Mouse (Mus musculus) mouse embryonic stem cell (cell line): ENCODE results near the gene Ino80d.

Experiments
- in situ Hi-C, 2 experiments: fragments of 300-500 bp; cut with MboI; formaldehyde crosslinking; loops; 1 replicate in 1 of 2; 3 replicates in 1 of 2; pipeline ENCODE4 v1.14.3; 2019 to 2020; ENCODE audit warnings: low sequenced_read_pairs in 2 of 2, low pct_unique_long_range_greater_than_20kb in 1 of 2, mixed read lengths in 1 of 2; ENCODE audit not compliant: unreplicated experiment in 1 of 2

Ino80d gene

DNA sequence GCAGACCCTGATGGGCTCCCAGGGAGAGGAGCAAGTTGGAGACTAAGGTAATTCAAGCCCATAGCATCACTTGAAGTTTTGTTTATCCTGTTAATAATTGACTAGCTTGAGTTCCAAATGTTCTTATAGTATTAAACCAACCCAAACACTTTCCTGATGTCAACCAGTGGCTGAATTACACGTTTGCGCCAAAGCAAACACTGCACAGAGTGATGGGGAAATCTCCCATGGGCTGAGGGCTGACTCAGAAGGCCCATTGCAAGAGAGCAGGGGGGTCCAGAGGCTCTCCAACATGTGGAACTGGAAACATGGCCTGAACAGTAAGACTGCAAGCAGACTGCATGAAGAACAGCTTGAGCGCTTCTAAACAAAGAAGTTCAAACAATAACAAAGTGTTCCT lies 81.5 kb downstream of the Ino80d start:
- in situ Hi-C loops = no loop called here

DNA sequence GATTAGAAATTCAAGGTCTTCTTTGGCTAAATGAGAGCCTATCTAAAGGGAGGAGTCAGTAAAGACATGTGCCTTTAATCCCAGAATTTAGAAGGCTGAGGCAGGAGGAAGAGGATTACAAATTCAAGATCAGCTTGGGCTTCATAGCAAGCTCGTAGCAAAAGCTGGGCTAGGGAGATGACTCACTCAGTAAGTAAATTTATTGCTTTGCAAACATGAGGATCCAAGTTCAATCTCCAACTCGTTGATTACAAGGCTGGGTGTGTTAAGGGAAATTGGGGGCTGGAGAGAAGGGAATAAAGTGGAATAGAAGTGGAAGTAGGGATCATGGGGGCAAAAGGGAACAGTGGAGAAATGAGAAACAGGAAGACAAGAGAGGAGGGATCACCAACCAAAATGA lies 94.6 kb downstream of the Ino80d start:
- in situ Hi-C loops = no loop called here

DNA sequence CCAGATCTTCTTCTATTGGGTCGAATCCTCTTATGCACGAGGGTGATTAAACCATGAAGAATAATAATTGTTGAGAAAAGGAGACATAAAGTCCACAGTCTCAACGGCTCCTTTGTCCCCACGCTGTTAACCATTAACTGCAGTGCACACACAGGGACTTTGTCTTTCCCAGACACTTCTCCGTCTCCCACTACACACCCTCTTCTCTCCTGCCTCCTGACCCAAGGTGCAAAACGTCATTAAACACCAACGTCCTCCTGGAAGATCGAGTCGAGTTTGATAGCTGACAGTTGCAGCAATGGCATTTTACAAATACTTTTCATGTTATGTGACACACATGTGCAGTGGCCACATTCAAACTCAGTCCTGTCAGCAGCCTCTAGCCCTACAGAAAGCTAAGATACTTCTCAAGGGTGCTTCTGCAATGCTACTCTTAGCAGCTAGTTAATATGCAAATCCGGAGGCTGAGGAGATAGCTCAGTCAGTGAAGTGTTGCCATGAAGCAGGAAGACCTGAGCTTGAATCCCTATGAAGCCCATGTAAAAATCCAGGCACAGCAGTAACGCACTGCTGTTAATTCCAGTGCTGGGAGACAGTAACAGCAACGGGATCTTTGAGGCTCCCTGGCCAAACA lies 109.3 kb downstream of the Ino80d start:
- in situ Hi-C loops = no loop called here

DNA sequence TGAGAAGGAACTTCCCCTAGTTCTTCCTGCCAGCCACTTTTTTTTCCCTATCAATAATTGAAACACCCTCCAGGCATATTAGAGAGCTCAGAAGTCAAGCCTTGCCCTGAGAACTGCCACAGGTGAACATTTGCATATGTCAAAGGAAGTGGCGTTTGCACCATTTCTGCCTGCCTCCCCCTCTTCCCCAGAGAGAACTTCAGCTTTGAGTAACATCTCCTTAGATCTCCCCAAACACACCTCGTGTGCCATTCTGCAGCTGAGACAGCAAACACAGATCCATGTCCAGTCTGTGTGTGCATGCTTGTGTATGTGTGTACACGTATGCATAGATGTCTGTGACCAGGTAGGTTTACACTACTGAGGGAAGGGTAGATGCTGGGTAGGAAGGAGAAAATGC lies 112.6 kb downstream of the Ino80d start:
- in situ Hi-C loops = no loop called here

DNA sequence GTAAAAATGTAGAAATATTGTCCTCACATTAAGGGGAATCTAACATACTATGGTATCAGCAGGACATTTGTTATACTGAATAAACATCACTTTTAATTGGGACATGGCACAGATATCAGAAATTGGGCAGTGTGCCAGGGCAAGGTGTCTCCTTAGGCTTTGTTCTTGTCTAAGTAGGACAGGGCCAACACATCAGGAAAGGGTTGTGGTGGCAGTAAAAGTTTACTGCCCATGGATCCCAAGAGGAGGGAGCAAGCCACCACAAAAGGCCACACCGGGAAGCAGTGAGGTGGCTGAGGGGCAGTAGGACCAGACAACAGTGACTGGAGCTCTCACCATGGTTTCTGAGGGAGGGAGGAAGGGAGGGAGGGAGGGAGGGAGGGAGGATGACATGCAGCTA lies 121.1 kb downstream of the Ino80d start:
- in situ Hi-C loops = no loop called here

DNA sequence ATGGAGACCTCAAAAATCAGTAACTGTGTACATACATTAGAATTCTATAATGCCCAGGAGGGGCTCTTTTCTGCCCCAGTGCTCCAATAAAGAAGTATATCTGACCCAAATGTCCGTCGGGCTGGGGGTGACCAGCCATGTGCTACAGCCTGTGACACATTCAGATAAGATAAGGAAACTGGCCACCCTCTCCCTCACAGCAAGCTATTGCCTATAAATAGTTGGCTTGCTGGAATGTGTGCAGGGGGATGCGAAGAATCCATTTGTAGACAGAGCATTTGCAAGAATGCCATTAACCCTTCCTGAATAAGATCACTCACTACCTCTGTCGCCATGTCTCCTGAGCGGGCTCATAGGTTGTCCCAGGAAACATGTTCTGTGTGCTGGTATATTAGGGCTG lies 121.8 kb downstream of the Ino80d start:
- in situ Hi-C loops = no loop called here

DNA sequence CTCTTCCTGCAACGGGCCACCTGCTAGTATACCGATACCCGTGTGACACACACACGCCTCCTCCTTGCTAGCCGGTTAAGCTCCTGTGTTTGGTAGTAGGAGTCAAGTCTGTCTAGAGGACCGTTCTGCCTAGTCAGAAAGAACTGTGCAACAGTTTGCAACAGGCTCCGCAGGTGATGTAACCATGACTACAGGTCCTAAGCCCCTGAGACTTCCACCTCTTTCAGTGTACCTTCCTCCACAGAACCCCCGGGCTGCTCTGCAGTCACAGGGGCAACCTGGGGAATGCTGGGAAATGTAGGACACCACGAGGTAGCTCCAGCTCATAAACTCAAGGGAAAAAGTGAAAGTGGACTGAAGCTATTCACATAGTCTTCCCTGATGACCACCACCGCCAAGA lies 123.4 kb downstream of the Ino80d start:
- in situ Hi-C loops = no loop called here

DNA sequence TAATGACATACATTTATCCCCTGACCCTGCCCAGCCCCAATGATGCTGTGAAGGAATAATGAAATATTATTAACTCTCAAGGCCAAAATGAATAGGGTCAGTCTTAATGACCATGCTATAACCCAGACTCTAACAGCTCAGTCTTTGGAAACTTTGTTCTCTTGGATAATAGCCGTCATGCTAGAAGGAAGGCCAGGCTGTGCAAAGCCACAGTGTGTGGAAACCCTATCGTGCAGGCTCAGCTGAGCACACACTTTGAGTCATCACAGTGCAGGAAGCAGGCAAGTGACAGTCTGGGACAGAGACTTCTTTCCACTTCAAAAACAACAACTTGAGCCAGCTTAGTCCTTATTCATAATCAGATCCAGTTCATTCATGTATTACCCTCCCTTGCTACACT lies 126.9 kb downstream of the Ino80d start:
- in situ Hi-C loops = no loop called here

DNA sequence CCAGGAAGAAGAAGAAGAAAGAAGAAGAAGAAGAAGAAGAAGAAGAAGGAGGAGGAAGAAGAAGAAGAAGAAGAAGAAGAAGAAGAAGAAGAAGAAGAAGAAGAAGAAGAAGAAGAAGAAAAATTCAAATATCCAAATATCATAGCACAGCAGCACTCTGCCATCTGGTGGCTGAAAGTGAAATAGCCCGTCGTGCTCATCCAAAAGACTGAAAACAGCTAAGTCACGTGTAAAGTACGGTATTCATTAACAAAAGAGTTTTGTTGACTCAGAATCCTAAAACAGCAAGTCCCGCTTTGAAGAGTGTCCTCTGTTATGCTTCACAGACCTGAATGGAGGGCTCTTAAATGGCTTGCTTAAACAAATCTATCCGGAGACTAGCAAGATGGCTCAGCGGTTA lies 128.2 kb downstream of the Ino80d start:
- in situ Hi-C loops = no loop called here

DNA sequence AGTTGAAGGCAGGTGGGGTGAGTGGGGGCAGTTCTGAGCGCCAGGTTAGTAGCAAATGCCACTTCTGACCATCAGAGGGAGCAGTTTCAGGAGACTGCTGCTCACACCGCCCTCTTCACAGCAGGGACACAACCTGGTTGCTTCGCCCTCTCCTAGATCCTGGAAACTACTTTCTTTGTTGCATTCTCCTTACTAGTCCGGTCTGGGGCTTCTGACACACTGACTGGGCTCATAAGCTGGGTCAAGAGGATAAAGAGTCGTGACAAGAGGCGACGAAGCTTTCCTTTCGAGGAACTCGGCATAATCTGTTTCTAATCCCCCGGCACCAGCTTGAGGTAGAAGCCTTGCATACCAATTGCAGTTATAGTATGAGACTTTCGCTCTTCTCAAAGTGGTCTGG lies 129.9 kb downstream of the Ino80d start:
- in situ Hi-C loops = no loop called here

DNA sequence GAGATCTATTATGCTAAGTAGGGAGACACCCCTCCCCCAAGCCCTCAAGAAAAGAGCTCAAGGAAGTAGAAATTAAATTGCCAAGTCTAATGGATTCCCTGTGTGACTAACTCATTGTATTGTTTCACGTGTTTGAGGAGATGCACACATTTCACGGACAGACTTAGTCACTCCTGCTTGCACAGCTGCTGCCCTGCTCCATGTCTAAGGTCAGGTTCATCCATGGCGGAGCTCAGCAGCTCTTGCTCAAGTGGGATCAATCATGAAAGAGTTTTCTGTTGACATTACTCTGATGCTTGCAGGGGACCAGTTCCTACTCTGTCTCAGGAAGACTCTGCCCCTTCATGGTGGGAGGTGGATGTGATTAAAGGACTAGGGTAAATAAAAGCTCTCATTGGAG lies 137.7 kb downstream of the Ino80d start:
- in situ Hi-C loops = no loop called here

DNA sequence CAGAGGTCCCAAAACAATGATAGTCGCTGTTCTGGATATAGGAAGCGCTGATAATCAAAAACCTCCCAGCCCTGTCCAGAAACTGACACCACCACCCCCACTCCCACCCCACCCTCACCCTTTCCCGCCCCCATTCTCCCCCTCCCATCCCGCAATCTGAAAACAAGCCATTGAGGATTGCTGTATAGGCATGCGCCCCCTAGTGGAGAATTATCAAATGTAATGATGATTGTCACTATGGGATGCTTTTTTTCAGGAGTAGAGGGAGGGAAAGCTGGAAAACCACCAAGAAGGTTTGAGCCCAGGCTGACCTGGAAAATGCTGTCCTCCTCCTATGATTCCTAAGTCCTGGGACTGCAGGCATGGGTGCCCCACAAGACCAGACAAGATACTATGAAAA lies 147.6 kb downstream of the Ino80d start:
- in situ Hi-C loops = no loop called here

DNA sequence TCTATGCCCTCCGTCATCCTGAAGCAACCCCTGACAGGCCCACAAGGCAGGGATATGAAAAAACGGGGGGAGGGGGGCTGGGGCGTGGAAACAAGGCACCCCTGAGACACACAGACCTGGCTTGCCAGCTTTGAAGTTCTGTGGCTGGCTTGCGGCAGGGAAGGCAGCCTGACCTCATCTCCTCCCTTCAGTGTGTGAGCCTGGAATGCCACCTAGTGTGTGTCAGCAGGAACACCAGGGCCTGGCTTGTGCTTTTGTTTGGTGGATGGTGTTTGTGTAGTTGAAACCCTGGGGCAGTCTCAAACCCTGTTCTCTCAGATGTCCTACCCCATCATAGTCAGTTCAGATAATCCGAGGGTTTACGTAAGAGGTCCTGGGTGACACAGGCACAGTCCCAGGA lies 150.2 kb downstream of the Ino80d start:
- in situ Hi-C loops = no loop called here

DNA sequence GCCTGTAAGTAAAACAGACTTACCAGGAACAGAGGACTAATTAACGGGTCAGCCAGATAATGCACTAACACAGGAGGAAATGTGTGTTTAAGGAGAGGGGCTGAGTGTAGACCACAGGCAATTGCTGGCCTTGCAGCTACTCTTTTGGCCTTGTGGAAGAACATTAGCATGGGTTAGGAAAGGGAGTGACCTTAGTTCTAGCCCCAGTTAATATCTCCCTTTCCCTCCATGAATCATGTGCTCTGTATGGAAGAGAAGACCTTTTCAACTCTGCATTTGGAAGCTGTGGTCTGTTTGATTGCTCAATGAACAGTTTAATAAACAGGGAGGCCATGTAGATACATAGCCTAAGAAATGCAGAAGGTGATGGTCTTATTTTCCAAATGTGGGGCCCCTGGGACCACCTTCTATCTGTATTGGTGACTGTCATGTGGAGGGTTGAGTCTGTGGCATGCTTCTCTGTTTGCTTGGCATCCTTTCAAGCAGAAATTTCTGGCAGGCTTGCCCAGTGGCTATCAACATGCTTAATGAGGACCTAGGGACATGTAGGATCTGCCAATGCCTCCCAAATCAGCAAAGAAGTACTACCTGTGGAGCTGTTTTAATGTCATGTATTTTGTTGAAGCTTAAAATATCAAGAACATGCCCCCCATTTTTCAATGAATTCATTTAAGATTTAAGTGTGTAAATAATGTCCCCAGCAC lies 157.4 kb downstream of the Ino80d start:
- in situ Hi-C loops = no loop called here

DNA sequence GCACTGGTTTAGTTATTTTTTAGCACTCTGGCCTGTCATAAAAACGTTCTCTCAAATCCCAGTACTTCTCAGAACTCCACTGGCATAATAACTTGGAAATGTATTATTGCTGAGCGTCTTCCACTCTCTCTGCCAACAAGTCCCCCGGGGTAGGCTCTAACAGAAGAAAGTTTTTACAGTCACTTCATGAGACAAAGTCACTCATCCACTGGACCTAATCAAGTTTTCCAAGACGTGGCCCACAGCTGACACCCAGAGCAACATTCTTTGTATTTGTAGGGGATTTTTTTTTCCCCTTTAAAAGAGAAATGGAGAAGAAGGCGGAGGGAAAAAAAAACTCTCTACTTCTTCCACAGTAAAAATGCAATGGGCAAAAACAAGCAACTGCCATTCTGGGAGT lies 157.9 kb downstream of the Ino80d start:
- in situ Hi-C loops = no loop called here

DNA sequence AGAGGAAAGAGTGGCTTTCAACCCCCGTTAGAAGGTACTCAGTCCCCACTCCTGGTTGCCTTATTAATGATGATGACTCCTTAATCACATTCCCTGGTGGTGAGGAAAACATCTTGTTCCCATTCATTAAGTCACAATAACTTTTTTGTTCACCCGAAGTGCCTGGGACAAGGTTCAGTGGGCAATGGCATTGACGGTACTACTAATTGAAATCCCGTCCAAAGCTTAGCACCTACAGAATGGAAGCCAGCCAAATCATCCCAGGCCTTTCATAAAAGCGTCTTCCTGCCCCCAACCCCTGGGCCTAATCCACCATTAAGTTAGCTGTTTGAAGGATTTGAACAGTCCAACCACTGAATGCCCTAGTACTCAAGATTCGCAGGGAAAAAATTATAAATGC lies 159.1 kb downstream of the Ino80d start:
- in situ Hi-C loops = no loop called here

DNA sequence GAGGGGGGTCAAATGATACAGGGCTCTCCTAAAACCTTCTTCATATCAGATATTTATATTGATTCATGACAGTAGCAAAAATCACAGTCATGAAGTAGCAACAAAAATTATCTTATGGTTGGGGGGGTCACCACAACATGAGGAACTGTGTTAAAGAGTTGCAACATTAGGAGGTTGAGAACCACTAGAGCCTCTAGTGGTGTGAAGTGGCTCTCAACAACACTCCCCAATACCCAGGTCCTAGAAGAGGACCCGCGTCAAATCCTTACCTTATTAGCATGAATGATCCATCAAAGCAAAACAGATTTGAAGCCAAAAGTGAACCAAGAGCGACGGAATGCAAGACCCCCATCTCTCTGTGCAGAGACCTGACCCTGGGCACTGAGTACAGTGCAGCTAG lies 161.4 kb downstream of the Ino80d start:
- in situ Hi-C loops = no loop called here

DNA sequence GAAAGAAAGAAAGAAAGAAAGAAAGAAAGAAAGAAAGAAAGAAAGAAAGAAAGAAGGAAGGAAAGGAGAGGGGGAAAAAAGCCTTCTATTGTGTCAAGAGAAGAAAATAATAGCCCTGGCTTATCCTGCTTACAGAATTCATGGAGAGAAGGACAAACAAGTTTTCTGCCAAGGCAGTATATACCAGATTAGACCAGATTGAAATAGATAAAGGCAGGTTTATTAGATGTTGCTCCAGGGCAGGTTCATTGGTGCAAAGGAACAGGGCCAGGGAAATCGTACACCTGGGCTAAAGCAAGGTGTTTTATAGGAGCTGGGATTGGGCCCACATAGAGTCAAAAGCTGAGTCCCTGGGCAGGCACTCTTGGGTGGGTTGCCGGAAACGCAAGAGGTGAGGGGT lies 162.1 kb downstream of the Ino80d start:
- in situ Hi-C loops = no loop called here

DNA sequence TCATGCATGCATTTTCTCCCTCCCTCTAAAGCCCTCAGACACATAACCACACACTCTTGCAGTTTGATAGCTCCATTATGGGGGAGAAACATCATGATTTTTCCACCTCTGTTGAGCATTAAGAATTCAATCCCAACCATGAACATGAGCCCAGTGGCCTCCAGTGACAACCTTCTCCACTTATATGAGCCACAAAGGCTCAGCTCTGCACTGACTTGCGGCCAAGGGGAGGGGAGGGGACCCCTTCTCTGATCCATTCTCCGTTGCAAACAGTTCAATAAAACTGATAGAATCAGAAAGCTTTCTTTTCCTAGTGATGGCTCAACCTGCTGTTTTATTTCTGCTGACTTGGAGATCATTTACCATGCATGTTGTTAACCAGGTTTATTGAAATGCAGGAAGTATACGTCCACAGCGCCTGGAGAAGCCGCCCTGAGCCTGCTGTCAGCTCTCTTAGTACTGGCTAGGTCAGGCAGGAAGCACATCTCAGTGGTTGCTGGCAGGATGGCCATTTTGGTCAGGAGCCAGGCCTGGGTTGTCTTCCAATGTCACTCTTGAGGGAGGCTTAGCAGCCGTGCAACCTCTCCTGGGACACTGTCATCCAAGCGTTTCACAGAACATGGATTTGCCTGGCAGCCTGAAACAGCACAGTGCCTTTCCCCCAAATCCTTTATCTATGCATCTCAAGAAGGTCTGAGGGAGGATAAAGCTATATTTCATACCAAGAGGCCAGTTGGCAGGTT lies 163.2 kb downstream of the Ino80d start:
- in situ Hi-C loops = no loop called here

DNA sequence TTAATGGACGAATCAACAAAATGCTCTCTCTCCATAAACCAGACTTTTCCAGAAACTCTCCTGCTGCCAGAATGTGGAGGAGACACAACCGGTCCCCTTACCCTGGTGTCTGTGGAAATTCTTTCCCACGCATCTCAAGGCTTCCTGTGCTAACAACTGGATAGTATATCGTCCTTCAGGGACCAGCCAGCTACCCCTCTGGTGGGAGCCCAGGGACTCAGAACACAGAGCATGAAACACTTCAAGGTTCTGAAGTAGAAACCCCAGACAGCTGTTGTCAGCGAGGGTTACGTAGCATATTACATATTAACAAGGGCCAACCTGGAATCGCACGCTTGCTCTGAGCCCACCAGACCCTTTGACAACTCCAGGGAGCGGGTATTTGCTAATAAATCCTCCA lies 163.9 kb downstream of the Ino80d start:
- in situ Hi-C loops = no loop called here
